Mouse (Mus musculus) thymus, adult 2 months (tissue): Measurements from ENCODE around the gene Meig1.

Experiments
- CTCF ChIP-seq: fragments of 200-500 bp; IDR thresholded peaks from 2 replicates; pipeline ENCODE4 v1.5.1; 2012; ENCODE audit warnings: mild to moderate bottlenecking, control low read depth, low read length, moderate library complexity, borderline replicate concordance; ENCODE audit not compliant: control insufficient read depth, poor library complexity, insufficient read depth; ENCODE audit errors: extremely low read depth
- POLR2A ChIP-seq: fragments of 200-500 bp; IDR thresholded peaks from 2 replicates; pipeline ENCODE4 v1.6.1; 2012; ENCODE audit warnings: mild to moderate bottlenecking, low read length, control low read depth, moderate library complexity; ENCODE audit not compliant: control insufficient read depth, poor library complexity, insufficient read depth; ENCODE audit errors: extremely low read depth

DNA sequence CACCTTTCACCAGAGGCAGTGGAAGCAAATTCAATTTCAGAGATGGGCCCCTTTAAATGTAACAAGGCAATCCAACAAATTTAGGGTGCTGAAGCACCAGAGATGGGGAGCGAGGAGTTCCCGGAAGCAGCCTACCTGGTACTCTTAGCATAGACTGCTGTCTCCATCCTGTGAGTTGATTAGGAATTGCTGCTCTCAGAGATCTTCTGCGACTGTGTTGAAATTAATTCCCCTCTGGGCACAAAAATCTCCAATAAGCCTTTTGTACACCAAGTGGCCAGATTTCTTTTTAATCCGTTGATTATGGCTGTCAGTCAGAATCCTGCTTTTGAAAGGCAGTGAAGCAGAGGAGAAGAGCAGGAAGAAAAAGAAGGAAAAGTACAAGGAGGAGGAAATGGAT is 57.3 kb downstream of the Meig1 start:
- no peak for TF ChIP-seq POLR2A
- TF ChIP-seq CTCF, result no peak
